ENCODE assay signal across 8 mouse cellular contexts in the genomic region with DNA sequence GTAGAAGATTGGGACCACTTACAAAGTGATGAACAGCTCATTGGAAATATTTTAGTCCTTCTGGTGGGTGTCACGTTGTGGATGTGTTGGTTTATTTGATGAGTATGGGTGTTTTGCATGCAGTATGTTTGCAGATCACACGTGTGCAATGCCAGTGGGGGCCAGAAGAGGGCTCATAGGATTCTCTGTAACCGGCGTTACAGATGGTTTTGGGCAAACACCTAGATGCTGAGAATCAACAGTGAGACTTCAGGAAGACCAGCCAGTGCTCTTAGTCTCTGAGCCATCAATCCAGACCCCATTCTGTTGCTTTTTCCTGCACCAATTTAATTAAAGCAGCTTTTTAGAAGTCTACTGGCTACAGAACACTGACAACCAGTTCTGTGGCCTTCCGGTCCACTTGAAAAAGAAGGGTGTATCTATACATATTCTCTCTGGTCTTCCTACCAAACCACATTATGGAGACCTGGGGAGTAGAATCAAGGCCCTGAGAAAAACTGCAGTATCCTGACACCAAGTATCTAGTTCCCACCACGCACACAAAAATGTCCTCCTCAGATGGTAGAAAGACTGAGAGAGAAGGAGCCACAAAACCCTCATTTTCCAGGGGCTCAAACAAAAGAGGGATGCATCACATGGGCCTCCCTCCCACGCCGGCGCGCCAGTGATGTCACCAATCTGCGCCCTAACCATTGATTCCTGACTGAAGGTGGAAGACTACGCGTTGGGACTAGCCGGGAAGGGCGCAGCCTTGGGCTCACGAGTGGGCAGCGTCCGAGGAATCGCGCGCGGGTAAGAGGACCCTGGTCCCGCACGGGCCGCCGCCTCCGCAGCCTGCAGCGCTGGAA. TPM values are rescaled to one million over a fixed set of nuclear protein-coding genes. Genes with fewer than 3 reads are reported as not detected.
A peak's percentile ranks its signal among the peaks of the same experiment; 100 is the strongest.
DNase-seq lines count a peak whose midpoint lies in the region; ATAC-seq and TF ChIP-seq lines count a peak whose summit lies in the region.

A gene (plus strand): TSS at position 664 of the 848 bp plus-strand sequence.

- H3K4me1 ChIP-seq in forebrain, embryonic 14.5 days (ENCODE audit: control insufficient read depth, insufficient read depth, low read length): peaks cover 6% of the 10 kb centered on the region
- peaks cover 7% of the 10 kb centered on the region for H3K4me1 ChIP-seq in liver, embryonic 16.5 days (ENCODE audit: control insufficient read depth, low read depth, low read length)
- peaks cover 27% of the 10 kb centered on the region for H3K4me1 ChIP-seq in neural tube, embryonic 13.5 days (replicated peaks)
- H3K4me1 ChIP-seq in testis, adult 2 months (ENCODE audit: control insufficient read depth, insufficient read depth, low read length): peaks cover 2% of the 10 kb centered on the region; the same call in 1 of the 2 replicates

- TF ChIP-seq CTCF in testis, adult 2 months (IDR thresholded peaks at IDR 0.05; ENCODE audit: control insufficient read depth, insufficient read depth, insufficient replicate concordance, low read depth, low read length): no peak

- peak; percentile 52; the same call in 1 of the 2 replicates for TF ChIP-seq POLR2A in testis, adult 2 months (IDR thresholded peaks at IDR 0.05; ENCODE audit: control insufficient read depth, low read depth, low read length)

- DNase-seq in ES-CJ7 (ENCODE audit: low read depth, low spot score): peak; percentile 86
- DNase-seq in cerebellum, adult 11 months: peak; percentile 79
- DNase-seq in forebrain, embryonic 14.5 days (ENCODE audit: low spot score): peak; percentile 95
- DNase-seq in heart, postnatal 10 days: peak; percentile 80 to 88
- no peak for DNase-seq in large intestine, adult 2 months (ENCODE audit: low read depth, low spot score)

- peak within 1 kb of the TSS; percentile 87 for H3K27ac ChIP-seq in forebrain, embryonic 14.5 days (ENCODE audit: low read depth, low read length)
- H3K27ac ChIP-seq in liver, embryonic 16.5 days (ENCODE audit: low read length): no peak within 1 kb of the TSS
- peak within 1 kb of the TSS; percentile 93 for H3K27ac ChIP-seq in neural tube, embryonic 13.5 days (replicated peaks)
- H3K27ac ChIP-seq in testis, adult 2 months (ENCODE audit: control insufficient read depth, insufficient read depth, low read depth, low read length): peak within 1 kb of the TSS; percentile 67

- H3K9ac ChIP-seq in forebrain, embryonic 14.5 days (ENCODE audit: low read length): peak within 1 kb of the TSS; percentile 95
- peak within 1 kb of the TSS; percentile 60 for H3K9ac ChIP-seq in liver, embryonic 16.5 days (ENCODE audit: low read depth, low read length)
- H3K9ac ChIP-seq in neural tube, embryonic 13.5 days: peak within 1 kb of the TSS; percentile 96

- H3K27me3 ChIP-seq in forebrain, embryonic 14.5 days (replicated peaks; ENCODE audit: control insufficient read depth, insufficient read depth, low read length): no peaks in the 10 kb centered on the region
- H3K27me3 ChIP-seq in liver, embryonic 16.5 days (ENCODE audit: control insufficient read depth, insufficient read depth, low read depth, low read length): peaks cover 3% of the 10 kb centered on the region; the same call in 1 of the 2 replicates
- H3K27me3 ChIP-seq in neural tube, embryonic 13.5 days: peaks cover 6% of the 10 kb centered on the region; the same call in 1 of the 2 replicates
- H3K27me3 ChIP-seq in testis, adult 2 months (ENCODE audit: control insufficient read depth, insufficient read depth, low read length): no peaks in the 10 kb centered on the region

- intact Hi-C loops in heart, postnatal 10 days (cut with DNase I): no loop called here

- H3K4me2 ChIP-seq in forebrain, embryonic 14.5 days (ENCODE audit: low read length): peak within 1 kb of the TSS; percentile 88
- peak within 1 kb of the TSS; percentile 82 for H3K4me2 ChIP-seq in liver, embryonic 16.5 days (ENCODE audit: low read depth, low read length)
- H3K4me2 ChIP-seq in neural tube, embryonic 13.5 days: peak within 1 kb of the TSS; percentile 86

- 7% methylated on average over 27 of the region's 28 CpGs for WGBS in forebrain, embryonic 14.5 days
- WGBS in large intestine, adult 2 months: 3% methylated on average over 28 of the region's 28 CpGs
- WGBS in liver, embryonic 16.5 days (ENCODE audit: insufficient replicate concordance): 5% methylated on average over 28 of the region's 28 CpGs
- WGBS in neural tube, embryonic 13.5 days: 5% methylated on average over 28 of the region's 28 CpGs

- ATAC-seq in forebrain, embryonic 14.5 days: peak; percentile 93
- peak; percentile 43 for ATAC-seq in liver, embryonic 16.5 days (ENCODE audit: low read depth)
- ATAC-seq in neural tube, embryonic 13.5 days (ENCODE audit: low read depth): peak; percentile 93

- 0 out of 2 replicates have a peak, but pooled peaks cover 4% of the 10 kb centered on the region for H3K36me3 ChIP-seq in forebrain, embryonic 14.5 days (ENCODE audit: control insufficient read depth, insufficient read depth, low read length)
- no peaks in the 10 kb centered on the region for H3K36me3 ChIP-seq in liver, embryonic 16.5 days (ENCODE audit: control insufficient read depth, insufficient read depth)
- H3K36me3 ChIP-seq in neural tube, embryonic 13.5 days: no peaks in the 10 kb centered on the region
- H3K36me3 ChIP-seq in testis, adult 2 months (ENCODE audit: control insufficient read depth, insufficient read depth, low read length): no peaks in the 10 kb centered on the region

- H3K4me3 ChIP-seq in forebrain, embryonic 14.5 days (ENCODE audit: low read depth, low read length): peak within 1 kb of the TSS; percentile 95
- H3K4me3 ChIP-seq in liver, embryonic 16.5 days (ENCODE audit: low read depth, low read length): peak within 1 kb of the TSS; percentile 72
- peak within 1 kb of the TSS; percentile 96 for H3K4me3 ChIP-seq in neural tube, embryonic 13.5 days
- peak within 1 kb of the TSS; percentile 87 for H3K4me3 ChIP-seq in testis, adult 2 months (ENCODE audit: control insufficient read depth, low read depth, low read length)

- H3K9me3 ChIP-seq in forebrain, embryonic 14.5 days (replicated peaks; ENCODE audit: control insufficient read depth, low read length): no peaks in the 10 kb centered on the region
- H3K9me3 ChIP-seq in liver, embryonic 16.5 days (replicated peaks; ENCODE audit: control insufficient read depth, low read length): no peaks in the 10 kb centered on the region
- no peaks in the 10 kb centered on the region for H3K9me3 ChIP-seq in neural tube, embryonic 13.5 days

RNA-seq across cellular contexts. Expression of the gene that starts here (rescaled TPM):
- 20.4 and 26.6 TPM in 2 replicates for polyA plus RNA-seq in forebrain, embryonic 14.5 days (2014; fragmentation: Nextera tagmentation; extraction: Ambion mirVana)
- 10 to 100 TPM; 14.3 to 16.2 TPM for total RNA-seq in heart, postnatal 10 days (2021)
- polyA plus RNA-seq in large intestine, adult 2 months (2012; rRNA removed): 27.5 and 39.9 TPM in 2 replicates
- polyA plus RNA-seq in liver, embryonic 16.5 days (2015; fragmentation: Nextera tagmentation; extraction: Ambion mirVana): 6.0 and 6.9 TPM in 2 replicates
- polyA plus RNA-seq in neural tube, embryonic 13.5 days (2015; fragmentation: Nextera tagmentation; extraction: Ambion mirVana): 18.4 and 20.2 TPM in 2 replicates
- 6.2 TPM in 2 replicates for polyA plus RNA-seq in testis, adult 2 months (2012; rRNA removed)

Comparison
In these comparisons a context has a peak if more than half of its experiments do, and no peak if none do; other contexts are left out.
1. ATAC-seq: peak in every context shown above with its lines; median percentile 93 in forebrain, embryonic 14.5 days; 93 in neural tube, embryonic 13.5 days; 43 in liver, embryonic 16.5 days.